Mouse (Mus musculus): ENCODE results near the gene Rapgef1.

DNA sequence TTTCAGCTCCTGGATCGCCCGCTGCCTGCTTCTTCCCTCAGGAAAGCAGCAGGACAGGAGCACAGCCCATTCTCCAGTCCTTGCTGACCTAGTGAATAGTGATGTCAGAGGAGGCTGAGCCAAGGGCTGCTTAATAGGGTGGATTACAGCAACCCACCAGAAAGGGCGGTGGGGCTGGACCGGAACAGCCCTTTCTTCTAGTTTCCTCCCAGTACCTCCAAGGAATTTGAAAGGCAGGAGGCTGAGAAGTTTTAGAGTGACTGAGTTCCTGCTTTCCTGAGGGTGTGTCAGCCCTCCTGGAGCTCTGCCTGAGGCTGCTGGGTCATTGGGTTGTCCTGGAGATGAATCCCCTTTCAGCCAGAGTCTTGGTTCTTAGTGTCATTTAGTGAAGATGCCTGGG lies 23.9 kb downstream of the Rapgef1 start:
- TF ChIP-seq CTCF (IDR thresholded peaks at IDR 0.05; ENCODE audit: control insufficient read depth, insufficient read depth, low read length), result no peak
- TF ChIP-seq POLR2A (IDR thresholded peaks at IDR 0.05; ENCODE audit: borderline replicate concordance, control insufficient read depth, low read depth, low read length), result no peak
